17 mouse cellular contexts compared by ENCODE assay signal in genomic region chr6:122458946-122459693, GRCm38 (mm10). TPM values are rescaled to one million over a fixed set of nuclear protein-coding genes. Genes with fewer than 3 reads are reported as not detected.
A peak's percentile ranks its signal among the peaks of the same experiment; 100 is the strongest.
DNase-seq lines count a peak whose midpoint lies in the region; ATAC-seq and TF ChIP-seq lines count a peak whose summit lies in the region.
"Had no signal": no experiment of that assay in that cellular context is flagged by ENCODE, and none has a peak within 500 bp of the region (broad histone marks: within the 10 kb centered on the region; RNA-seq: fewer than 3 reads in every experiment).

No protein-coding gene starts in this region.

- no peak for TF ChIP-seq EP300 in liver, postnatal 0 days (IDR thresholded peaks at IDR 0.05; ENCODE audit: low read depth)

- no peak overlapping the region for H3K9ac ChIP-seq in intestine, embryonic 15.5 days
- no peak overlapping the region for H3K9ac ChIP-seq in intestine, postnatal 0 days (ENCODE audit: low read depth, low read length)
- H3K9ac ChIP-seq in liver, postnatal 0 days (replicated peaks): no peak overlapping the region
- H3K9ac ChIP-seq: embryonic facial prominence, embryonic 12.5 days; forebrain, embryonic 15.5 days; heart, embryonic 12.5 days had no signal

- H3K9me3 ChIP-seq in intestine, embryonic 15.5 days: no peaks in the 10 kb centered on the region
- H3K9me3 ChIP-seq in intestine, postnatal 0 days (ENCODE audit: control insufficient read depth): no peaks in the 10 kb centered on the region
- no peaks in the 10 kb centered on the region for H3K9me3 ChIP-seq in liver, postnatal 0 days (ENCODE audit: low read length)
- H3K9me3 ChIP-seq: embryonic facial prominence, embryonic 12.5 days; forebrain, embryonic 15.5 days; heart, embryonic 12.5 days; hindbrain, embryonic 10.5 days had no signal

- H3K36me3 ChIP-seq in intestine, embryonic 15.5 days: no peaks in the 10 kb centered on the region
- no peaks in the 10 kb centered on the region for H3K36me3 ChIP-seq in intestine, postnatal 0 days (ENCODE audit: control insufficient read depth, insufficient read depth)
- no peaks in the 10 kb centered on the region for H3K36me3 ChIP-seq in liver, postnatal 0 days (replicated peaks; ENCODE audit: insufficient read depth, low read length)

- no peak overlapping the region for H3K27ac ChIP-seq in intestine, embryonic 15.5 days
- no peak overlapping the region for H3K27ac ChIP-seq in intestine, postnatal 0 days (ENCODE audit: low read depth, low read length)
- no peak overlapping the region for H3K27ac ChIP-seq in liver, postnatal 0 days (ENCODE audit: low read depth)
- H3K27ac ChIP-seq: embryonic facial prominence, embryonic 12.5 days; forebrain, embryonic 15.5 days; hindbrain, embryonic 10.5 days had no signal

- H3K27me3 ChIP-seq in intestine, embryonic 15.5 days (replicated peaks): no peaks in the 10 kb centered on the region
- no peaks in the 10 kb centered on the region for H3K27me3 ChIP-seq in intestine, postnatal 0 days (replicated peaks; ENCODE audit: control insufficient read depth, insufficient read depth, low read length)
- H3K27me3 ChIP-seq in liver, postnatal 0 days (ENCODE audit: insufficient read depth, low read length): no peaks in the 10 kb centered on the region
- H3K27me3 ChIP-seq: embryonic facial prominence, embryonic 12.5 days; forebrain, embryonic 15.5 days; heart, embryonic 12.5 days had no signal

- 87% methylated on average over 8 of the region's 8 CpGs for WGBS in intestine, embryonic 15.5 days
- WGBS in intestine, postnatal 0 days: 75% methylated on average over 8 of the region's 8 CpGs
- WGBS in liver, postnatal 0 days (ENCODE audit: insufficient replicate concordance): 75% methylated on average over 8 of the region's 8 CpGs

- H3K4me1 ChIP-seq in intestine, embryonic 15.5 days (replicated peaks): no peaks in the 10 kb centered on the region
- no peaks in the 10 kb centered on the region for H3K4me1 ChIP-seq in intestine, postnatal 0 days (replicated peaks; ENCODE audit: control insufficient read depth, insufficient read depth, low read length)
- H3K4me1 ChIP-seq in liver, postnatal 0 days (ENCODE audit: insufficient read depth): no peaks in the 10 kb centered on the region
- H3K4me1 ChIP-seq: embryonic facial prominence, embryonic 12.5 days; forebrain, embryonic 15.5 days; heart, embryonic 12.5 days; hindbrain, embryonic 10.5 days had no signal

- no peak overlapping the region for H3K4me3 ChIP-seq in intestine, embryonic 15.5 days (replicated peaks)
- H3K4me3 ChIP-seq in intestine, postnatal 0 days (ENCODE audit: low read depth, low read length): no peak overlapping the region
- no peak overlapping the region for H3K4me3 ChIP-seq in liver, postnatal 0 days (ENCODE audit: low read depth, low read length)
- H3K4me3 ChIP-seq: embryonic facial prominence, embryonic 12.5 days; forebrain, embryonic 15.5 days; heart, embryonic 12.5 days; hindbrain, embryonic 10.5 days had no signal

- no peak for TF ChIP-seq CTCF in intestine, postnatal 0 days (IDR thresholded peaks at IDR 0.05; ENCODE audit: low read depth)
- no peak for TF ChIP-seq CTCF in liver, postnatal 0 days (IDR thresholded peaks at IDR 0.05; ENCODE audit: low read depth)

- no peak for DNase-seq in liver, postnatal 0 days
- DNase-seq in liver: no peak
- DNase-seq in right cerebral cortex, postnatal 25 days: peak; percentile 26
- DNase-seq in right cerebral cortex, postnatal 10 days (ENCODE audit: low spot score in 2 of 2): no peak
- no peak for DNase-seq in ovary, postnatal 10 days (ENCODE audit: low spot score)
- DNase-seq: adrenal gland, postnatal 10 days; cerebellum, adult 11-12 months; cerebellum, adult 9-10 months; cerebellum, postnatal 25 days; gastrocnemius, postnatal 25 days had no signal

- ATAC-seq in intestine, embryonic 15.5 days: peak; percentile 62; the same call in 1 of the 2 replicates
- ATAC-seq in intestine, postnatal 0 days: no peak
- peak; percentile 41; the same call in 1 of the 2 replicates for ATAC-seq in liver, postnatal 0 days
- ATAC-seq: forebrain, embryonic 15.5 days had no signal

- no peak overlapping the region for H3K4me2 ChIP-seq in intestine, embryonic 15.5 days (replicated peaks)
- H3K4me2 ChIP-seq in intestine, postnatal 0 days (replicated peaks; ENCODE audit: low read depth): no peak overlapping the region
- H3K4me2 ChIP-seq in liver, postnatal 0 days (ENCODE audit: low read depth, low read length): no peak overlapping the region
- H3K4me2 ChIP-seq: embryonic facial prominence, embryonic 12.5 days; forebrain, embryonic 15.5 days; heart, embryonic 12.5 days had no signal

RNA-seq across cellular contexts. Expression of gene Rimklb, which starts 39.4 kb away (rescaled TPM):
- polyA plus RNA-seq in intestine, embryonic 15.5 days (2015; fragmentation: Nextera tagmentation; extraction: Ambion mirVana): 6.4 and 6.9 TPM in 2 replicates
- polyA plus RNA-seq in intestine, postnatal 0 days (2015; fragmentation: Nextera tagmentation; extraction: Ambion mirVana): 1.3 and 1.5 TPM in 2 replicates
- 0.34 TPM in 1 of 2 replicates, not detected in the other for polyA plus RNA-seq in liver, postnatal 0 days (2015; fragmentation: Nextera tagmentation; extraction: Ambion mirVana)
- polyA plus RNA-seq: C2C12 had no signal

RNA-seq across cellular contexts. Expression of gene Mfap5, which starts 46.5 kb away (rescaled TPM):
- 8.8 and 9.9 TPM in 2 replicates for polyA plus RNA-seq in intestine, embryonic 15.5 days (2015; fragmentation: Nextera tagmentation; extraction: Ambion mirVana)
- polyA plus RNA-seq in intestine, postnatal 0 days (2015; fragmentation: Nextera tagmentation; extraction: Ambion mirVana): 23.6 and 30.5 TPM in 2 replicates
- 0.55 and 2.5 TPM in 2 replicates for polyA plus RNA-seq in liver, postnatal 0 days (2015; fragmentation: Nextera tagmentation; extraction: Ambion mirVana)
